Mouse (Mus musculus) heart, embryonic 13.5 days (tissue): ENCODE data around the gene Aacs. TPM values are rescaled to one million over a fixed set of nuclear protein-coding genes. Genes with fewer than 3 reads are reported as not detected.
A peak's percentile ranks its signal among the peaks of the same experiment; 100 is the strongest.
"Not testable (repeated sequence)": the region's sequence is repeated elsewhere in the genome, so short reads cannot be mapped to it uniquely, and the experiment has no call there.

ENCODE experiments used
- ATAC-seq: fragments of 200-750 bp; cut with Nextera tagmentation; 2 replicates; pipeline ENCODE4 v1.8.0; 2017; ENCODE audit warnings: moderate TSS enrichment; ENCODE audit not compliant: insufficient number of reproducible peaks, low FRiP score, low TSS enrichment; ENCODE audit errors: extremely low read depth
- H3K27ac ChIP-seq: fragments of 300-500 bp; sonication (generic); replicated peaks from 2 replicates; pipeline ENCODE4 v1.5.1; 2015; ENCODE audit warnings: moderate library complexity, mild to moderate bottlenecking, inconsistent platforms
- H3K27me3 ChIP-seq: fragments of 300-500 bp; sonication (generic); replicated peaks from 2 replicates; pipeline ENCODE4 v1.6.1; 2015; ENCODE audit warnings: mild to moderate bottlenecking, inconsistent platforms
- H3K36me3 ChIP-seq: fragments of 300-500 bp; sonication (generic); 2 replicates; pipeline ENCODE4 v1.6.1; 2015; ENCODE audit warnings: mild to moderate bottlenecking, inconsistent platforms
- H3K4me1 ChIP-seq: fragments of 300-500 bp; sonication (generic); 2 replicates; pipeline ENCODE4 v1.6.1; 2015; ENCODE audit warnings: inconsistent platforms
- H3K4me2 ChIP-seq: fragments of 300-500 bp; sonication (generic); 2 replicates; pipeline ENCODE4 v1.6.1; 2015; ENCODE audit warnings: inconsistent platforms, mild to moderate bottlenecking, moderate library complexity
- H3K4me3 ChIP-seq: fragments of 300-500 bp; sonication (generic); 2 replicates; pipeline ENCODE4 v1.5.1; 2015; ENCODE audit warnings: moderate library complexity, mild to moderate bottlenecking, inconsistent platforms
- H3K9ac ChIP-seq: fragments of 300-500 bp; sonication (generic); 2 replicates; pipeline ENCODE4 v1.6.1; 2015; ENCODE audit warnings: inconsistent platforms, mild to moderate bottlenecking, moderate library complexity
- H3K9me3 ChIP-seq: fragments of 300-500 bp; sonication (generic); 2 replicates; pipeline ENCODE4 v1.6.1; 2016; ENCODE audit warnings: inconsistent platforms
- WGBS: fragments of 180-500 bp; shearing (Covaris S2); methylation state at CpG from one replicate; pipeline ENCODE4 v1.1.7; 2015; ENCODE audit warnings: mixed read lengths; 5-methylcytosine and 5-hydroxymethylcytosine counted together
- polyA plus RNA-seq: library from polyadenylated mRNA; unstranded; fragments of >200 nt; fragmentation: Nextera tagmentation; extraction: Ambion mirVana; gene quantifications from 2 replicates; pipeline ENCODE4 v1.2.1, GENCODE M21; 2015

The Aacs gene
- 13.0 and 15.3 TPM in 2 replicates for polyA plus RNA-seq

GRCm38 (mm10) chr5:125475601-125476285 is at the start of gene Aacs:
Gene Aacs (plus strand): TSS chr5:125475814.
- no peaks in the 10 kb centered on the region for H3K36me3 ChIP-seq
- peak; percentile 88 for ATAC-seq
- peak within 1 kb of the TSS; percentile 93 for H3K4me2 ChIP-seq
- peak within 1 kb of the TSS; percentile 40 for H3K27ac ChIP-seq
- peak within 1 kb of the TSS; percentile 80 for H3K4me3 ChIP-seq
- H3K9me3 ChIP-seq: no peaks in the 10 kb centered on the region
- no peaks in the 10 kb centered on the region for H3K27me3 ChIP-seq
- peak within 1 kb of the TSS; percentile 88 for H3K9ac ChIP-seq
- H3K4me1 ChIP-seq: peaks cover 21% of the 10 kb centered on the region
- 0% methylated on average over 60 of the region's 60 CpGs for WGBS

GRCm38 (mm10) chr5:125426343-125426742 is 49.3 kb upstream of the Aacs start:
- 0 out of 2 replicates have a peak overlapping the region, but pooled peaks have one; percentile 24 for H3K9ac ChIP-seq
- peak; percentile 57; the same call in 1 of the 2 replicates for ATAC-seq

GRCm38 (mm10) chr5:125432324-125432723 is 43.3 kb upstream of the Aacs start:
- not testable (repeated sequence) for H3K27me3 ChIP-seq, H3K27ac ChIP-seq, H3K9me3 ChIP-seq, ATAC-seq, H3K4me3 ChIP-seq
- peaks cover 42% of the 10 kb centered on the region for H3K36me3 ChIP-seq
- 92% methylated on average over 2 of the region's 2 CpGs for WGBS
- H3K4me1 ChIP-seq: peaks cover 18% of the 10 kb centered on the region
- H3K4me2 ChIP-seq: peak overlapping the region; percentile 94
- H3K9ac ChIP-seq: peak overlapping the region; percentile 91; the same call in 1 of the 2 replicates

More at GRCm38 (mm10) chr5:125426343-125426742, 49.3 kb upstream of the Aacs start:
- peaks cover 100% of the 10 kb centered on the region for H3K36me3 ChIP-seq
- H3K9me3 ChIP-seq: no peaks in the 10 kb centered on the region
- WGBS: 78% methylated on average over 10 of the region's 10 CpGs
- H3K4me1 ChIP-seq: peaks cover 9% of the 10 kb centered on the region; the same call in 1 of the 2 replicates
- no peak overlapping the region for H3K4me3 ChIP-seq
- H3K27ac ChIP-seq: peak overlapping the region; percentile 67
- no peak overlapping the region for H3K4me2 ChIP-seq
- no peaks in the 10 kb centered on the region for H3K27me3 ChIP-seq

- Histone ChIP-seq H3K4me2 (peak within 1 kb of the TSS; percentile 94), H3K36me3 (peaks cover 26% of the 10 kb centered on the region), H3K4me1 (peaks cover 18% of the 10 kb centered on the region), H3K4me3 (peak within 1 kb of the TSS; percentile 82), H3K27ac (0 out of 2 replicates have a peak within 1 kb of the TSS, but pooled peaks have one; percentile 40), H3K9ac (peak within 1 kb of the TSS; percentile 91), H3K9me3 (no peaks in the 10 kb centered on the region), H3K27me3 (no peaks in the 10 kb centered on the region)
- under 1% methylated on average over 46 of the region's 46 CpGs for WGBS
- ATAC-seq: peak; percentile 92
Measured at GRCm38 (mm10) chr5:125433793-125434337, 41.7 kb upstream of the Aacs start, which contains the start of gene Dhx37. Gene Dhx37 (minus strand): TSS chr5:125434121.

- H3K4me3 ChIP-seq: peak overlapping the region; percentile 82
- not testable (repeated sequence) for H3K9me3 ChIP-seq, H3K9ac ChIP-seq, ATAC-seq, H3K27me3 ChIP-seq
- 0 out of 2 replicates have a peak overlapping the region, but pooled peaks have one; percentile 28 for H3K27ac ChIP-seq
- H3K4me1 ChIP-seq: peaks cover 18% of the 10 kb centered on the region
- peak overlapping the region; percentile 94 for H3K4me2 ChIP-seq
- WGBS: 47% methylated on average over 13 of the region's 15 CpGs
- peaks cover 22% of the 10 kb centered on the region for H3K36me3 ChIP-seq
Measured at GRCm38 (mm10) chr5:125434347-125434746, 41.3 kb upstream of the Aacs start.

GRCm38 (mm10) chr5:125440583-125441233 is 34.9 kb upstream of the Aacs start:
- 7% methylated on average over 7 of the region's 7 CpGs for WGBS
- peak overlapping the region; percentile 80 for H3K4me2 ChIP-seq
- ATAC-seq: no peak
- peak overlapping the region; percentile 93 for H3K4me3 ChIP-seq
- H3K9ac ChIP-seq: peak overlapping the region; percentile 96
- H3K9me3 ChIP-seq: no peaks in the 10 kb centered on the region
- no peaks in the 10 kb centered on the region for H3K27me3 ChIP-seq
- H3K27ac ChIP-seq: peak overlapping the region; percentile 88
- H3K36me3 ChIP-seq: peaks cover 12% of the 10 kb centered on the region
- peaks cover 16% of the 10 kb centered on the region for H3K4me1 ChIP-seq

- WGBS: under 1% methylated on average over 96 of the region's 97 CpGs
Measured at GRCm38 (mm10) chr5:125441234-125442114, 34.1 kb upstream of the Aacs start, which contains the start of gene Bri3bp. Gene Bri3bp (plus strand): TSS chr5:125441568.

GRCm38 (mm10) chr5:125442136-125442995 is 33.2 kb upstream of the Aacs start:
- Histone ChIP-seq H3K27ac (peak overlapping the region; percentile 88), H3K9ac (peak overlapping the region; percentile 96), H3K36me3 (peaks cover 14% of the 10 kb centered on the region), H3K9me3 (no peaks in the 10 kb centered on the region), H3K4me2 (peak overlapping the region; percentile 80), H3K4me3 (peak overlapping the region; percentile 93), H3K27me3 (no peaks in the 10 kb centered on the region), H3K4me1 (peaks cover 16% of the 10 kb centered on the region)
- WGBS: 20% methylated on average over 27 of the region's 27 CpGs
- no peak for ATAC-seq

More at GRCm38 (mm10) chr5:125441234-125442114, 34.1 kb upstream of the Aacs start, which contains the start of gene Bri3bp:
- H3K4me3 ChIP-seq: peak within 1 kb of the TSS; percentile 93
- H3K4me2 ChIP-seq: peak within 1 kb of the TSS; percentile 80
- H3K27me3 ChIP-seq: no peaks in the 10 kb centered on the region
- ATAC-seq: peak; percentile 91
- H3K4me1 ChIP-seq: peaks cover 16% of the 10 kb centered on the region
- peaks cover 14% of the 10 kb centered on the region for H3K36me3 ChIP-seq
- H3K27ac ChIP-seq: peak within 1 kb of the TSS; percentile 88
- peak within 1 kb of the TSS; percentile 96 for H3K9ac ChIP-seq
- H3K9me3 ChIP-seq: no peaks in the 10 kb centered on the region

GRCm38 (mm10) chr5:125443335-125443734 is 32.3 kb upstream of the Aacs start:
- no peak overlapping the region for H3K9ac ChIP-seq
- H3K4me2 ChIP-seq: no peak overlapping the region
- no peak overlapping the region for H3K27ac ChIP-seq
- no peak overlapping the region for H3K4me3 ChIP-seq
- H3K9me3 ChIP-seq: no peaks in the 10 kb centered on the region
- ATAC-seq: no peak
- no peaks in the 10 kb centered on the region for H3K27me3 ChIP-seq
- WGBS: 93% methylated on average over 5 of the region's 5 CpGs
- H3K4me1 ChIP-seq: peaks cover 22% of the 10 kb centered on the region
- H3K36me3 ChIP-seq: peaks cover 14% of the 10 kb centered on the region

GRCm38 (mm10) chr5:125443915-125444314 is 31.7 kb upstream of the Aacs start:
- 82% methylated on average over 3 of the region's 3 CpGs for WGBS
- no peaks in the 10 kb centered on the region for H3K9me3 ChIP-seq
- H3K4me1 ChIP-seq: peaks cover 27% of the 10 kb centered on the region
- H3K4me2 ChIP-seq: no peak overlapping the region
- no peak overlapping the region for H3K27ac ChIP-seq
- H3K4me3 ChIP-seq: no peak overlapping the region
- peaks cover 14% of the 10 kb centered on the region for H3K36me3 ChIP-seq
- H3K9ac ChIP-seq: no peak overlapping the region
- H3K27me3 ChIP-seq: no peaks in the 10 kb centered on the region
- no peak for ATAC-seq
